Mouse (Mus musculus) hindbrain, embryonic 16.5 days (tissue): ENCODE data around the gene Spint2. TPM values are rescaled to one million over a fixed set of nuclear protein-coding genes. Genes with fewer than 3 reads are reported as not detected.
A peak's percentile ranks its signal among the peaks of the same experiment; 100 is the strongest.

Source experiments
- ATAC-seq: fragments of 200-750 bp; cut with Nextera tagmentation; 2 replicates; pipeline ENCODE4 v1.8.0; 2017; ENCODE audit warnings: moderate TSS enrichment, moderate library complexity
- H3K27ac ChIP-seq: fragments of 300-500 bp; sonication (generic); 2 replicates; pipeline ENCODE4 v1.5.1; 2014; ENCODE audit warnings: low read depth, mild to moderate bottlenecking, control low read depth, low read length, moderate library complexity
- H3K27me3 ChIP-seq: fragments of 300-500 bp; sonication (generic); replicated peaks from 2 replicates; pipeline ENCODE4 v1.6.1; 2014; ENCODE audit warnings: low read length; ENCODE audit not compliant: control insufficient read depth, insufficient read depth
- H3K36me3 ChIP-seq: fragments of 300-500 bp; sonication (generic); 2 replicates; pipeline ENCODE4 v1.6.1; 2014; ENCODE audit warnings: mild to moderate bottlenecking, low read length, moderate library complexity, mixed read lengths; ENCODE audit not compliant: control insufficient read depth, insufficient read depth
- H3K4me1 ChIP-seq: fragments of 300-500 bp; sonication (generic); 2 replicates; pipeline ENCODE4 v1.6.1; 2014; ENCODE audit warnings: low read depth, low read length; ENCODE audit not compliant: control insufficient read depth, insufficient read depth
- H3K4me2 ChIP-seq: fragments of 300-500 bp; sonication (generic); 2 replicates; pipeline ENCODE4 v1.6.1; 2014; ENCODE audit warnings: mild to moderate bottlenecking, low read length, control low read depth, moderate library complexity
- H3K4me3 ChIP-seq: fragments of 300-500 bp; sonication (generic); 2 replicates; pipeline ENCODE4 v1.5.1; 2014; ENCODE audit warnings: mild to moderate bottlenecking, low read length, control low read depth, moderate library complexity
- H3K9ac ChIP-seq: fragments of 300-500 bp; sonication (generic); 2 replicates; pipeline ENCODE4 v1.6.1; 2014; ENCODE audit warnings: low read depth, mild to moderate bottlenecking, control low read depth, low read length, moderate library complexity
- H3K9me3 ChIP-seq: fragments of 300-500 bp; sonication (generic); 2 replicates; pipeline ENCODE4 v1.6.1; 2014; ENCODE audit warnings: mild to moderate bottlenecking, low read length, moderate library complexity; ENCODE audit not compliant: control insufficient read depth
- WGBS: fragments of 180-500 bp; shearing (Covaris S2); extraction: QIAGEN DNeasy Blood & Tissue Kit; methylation state at CpG from one replicate; pipeline ENCODE4 v1.1.7; 2014; 5-methylcytosine and 5-hydroxymethylcytosine counted together
- polyA plus RNA-seq: library from polyadenylated mRNA; unstranded; fragments of >200 nt; fragmentation: Nextera tagmentation; extraction: Ambion mirVana; gene quantifications from 2 replicates; pipeline ENCODE4 v1.2.1, GENCODE M21; 2015

The Spint2 gene
- polyA plus RNA-seq, 1 experiment from 2014 or later: 91.2 TPM

DNA sequence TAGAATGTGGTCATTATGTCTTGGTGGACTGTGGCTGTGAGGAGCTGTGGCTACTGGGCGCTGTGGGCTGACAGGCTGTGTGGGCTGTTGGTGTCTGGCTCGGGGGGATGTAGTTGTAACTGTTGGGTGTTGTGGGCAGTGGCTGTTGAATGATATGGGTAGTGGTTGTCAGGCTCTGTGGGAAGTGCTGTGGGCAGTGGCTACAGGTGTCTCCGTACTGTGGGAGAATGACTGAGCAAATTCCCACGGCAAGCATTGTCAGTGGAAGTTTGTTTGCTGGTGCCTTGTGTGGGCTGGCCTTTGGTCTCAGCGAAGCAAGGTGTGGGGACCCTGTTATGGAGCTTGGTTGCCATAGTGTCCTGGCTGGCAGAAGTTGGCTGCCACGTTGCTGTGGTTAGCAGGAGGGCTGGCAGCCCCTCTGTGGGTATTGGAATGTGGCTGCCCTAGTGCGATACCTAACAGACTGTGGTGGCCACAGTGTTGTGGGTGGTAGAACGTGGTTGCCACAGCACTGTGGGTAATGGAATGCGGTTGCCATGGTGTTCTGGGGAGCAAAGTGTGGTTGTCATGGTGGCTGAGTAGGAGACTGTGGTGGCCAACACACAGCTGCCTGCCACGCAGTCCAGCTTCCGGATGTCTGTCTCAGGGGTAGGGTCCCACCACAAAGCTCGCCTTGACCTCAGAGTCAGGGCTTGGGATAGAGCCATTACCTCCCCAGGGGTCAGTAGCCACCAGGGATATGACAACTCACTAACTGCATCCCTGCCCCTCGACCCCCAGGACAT, 33.3 kb upstream of the Spint2 start:
- 37% methylated on average over 13 of the region's 13 CpGs for WGBS
- H3K4me1 ChIP-seq: peaks cover 76% of the 10 kb centered on the region
- H3K27me3 ChIP-seq: no peaks in the 10 kb centered on the region
- peak overlapping the region; percentile 28 for H3K4me2 ChIP-seq
- H3K4me3 ChIP-seq: no peak overlapping the region
- peak; percentile 35 for ATAC-seq
- peaks cover 7% of the 10 kb centered on the region; the same call in 1 of the 2 replicates for H3K36me3 ChIP-seq
- H3K9ac ChIP-seq: peak overlapping the region; percentile 55; the same call in 1 of the 2 replicates
- no peaks in the 10 kb centered on the region for H3K9me3 ChIP-seq
- peak overlapping the region; percentile 90 for H3K27ac ChIP-seq

DNA sequence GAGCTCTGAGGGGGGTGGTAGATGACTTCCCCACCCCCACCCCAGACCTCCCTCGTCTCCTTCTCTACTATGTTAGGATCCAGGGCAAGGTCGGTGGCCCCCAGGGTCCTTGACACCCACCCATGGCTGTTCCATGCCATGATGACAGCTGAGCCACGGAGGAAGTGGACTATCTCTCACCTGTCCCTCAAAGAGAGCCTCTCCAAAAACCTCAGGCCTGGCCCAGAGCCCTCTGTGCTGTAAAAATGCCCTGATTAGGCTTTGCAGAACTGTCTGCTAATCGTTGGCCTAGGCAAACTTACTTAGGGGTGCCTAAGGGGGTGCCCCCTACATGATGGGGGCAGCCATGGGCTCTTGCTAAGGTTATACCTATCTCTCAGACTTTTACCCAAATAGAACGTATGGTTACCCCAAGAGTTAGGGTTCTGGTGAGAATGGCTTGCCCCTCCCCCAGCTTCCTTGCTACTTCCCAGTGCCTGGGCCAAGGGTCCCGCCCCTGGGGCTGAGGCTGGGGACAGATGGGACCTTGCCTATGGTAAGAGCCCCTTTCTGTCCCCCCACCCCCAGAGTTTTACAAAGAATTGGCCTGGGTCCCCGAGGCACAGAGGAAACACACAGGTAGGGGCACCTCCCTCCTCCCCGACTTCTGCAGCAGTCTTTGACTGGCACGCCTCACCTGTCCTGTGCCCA, 32.0 kb upstream of the Spint2 start:
- no peak overlapping the region for H3K4me3 ChIP-seq
- peak overlapping the region; percentile 39 for H3K9ac ChIP-seq
- WGBS: 45% methylated on average over 9 of the region's 9 CpGs
- H3K4me2 ChIP-seq: peak overlapping the region; percentile 16
- H3K27ac ChIP-seq: peak overlapping the region; percentile 42; the same call in 1 of the 2 replicates
- ATAC-seq: no peak
- H3K36me3 ChIP-seq: peaks cover 7% of the 10 kb centered on the region; the same call in 1 of the 2 replicates
- peaks cover 74% of the 10 kb centered on the region for H3K4me1 ChIP-seq
- H3K27me3 ChIP-seq: no peaks in the 10 kb centered on the region
- no peaks in the 10 kb centered on the region for H3K9me3 ChIP-seq

DNA sequence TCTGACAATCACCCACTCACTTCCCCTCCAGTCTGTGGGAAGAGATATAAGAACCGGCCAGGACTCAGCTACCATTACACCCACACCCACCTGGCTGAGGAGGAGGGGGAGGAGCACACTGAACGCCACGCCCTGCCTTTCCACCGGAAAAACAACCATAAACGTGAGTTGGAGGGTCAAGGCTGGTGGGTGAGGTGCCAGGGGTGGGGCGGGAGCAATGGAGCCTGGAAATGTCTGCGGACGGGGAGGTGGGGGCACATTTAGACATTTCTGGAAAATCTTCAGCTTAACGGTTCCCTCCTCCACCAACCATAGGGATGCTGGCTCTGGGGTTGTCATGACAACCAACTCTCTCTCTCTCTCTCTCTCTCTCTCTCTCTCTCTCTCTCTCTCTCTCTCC, 31.3 kb upstream of the Spint2 start:
- 20% methylated on average over 9 of the region's 9 CpGs for WGBS
- no peak overlapping the region for H3K4me3 ChIP-seq
- H3K4me2 ChIP-seq: peak overlapping the region; percentile 40
- peaks cover 67% of the 10 kb centered on the region for H3K4me1 ChIP-seq
- no peaks in the 10 kb centered on the region for H3K27me3 ChIP-seq
- peaks cover 7% of the 10 kb centered on the region; the same call in 1 of the 2 replicates for H3K36me3 ChIP-seq
- H3K27ac ChIP-seq: peak overlapping the region; percentile 26; the same call in 1 of the 2 replicates
- no peak for ATAC-seq
- H3K9ac ChIP-seq: no peak overlapping the region
- no peaks in the 10 kb centered on the region for H3K9me3 ChIP-seq

DNA sequence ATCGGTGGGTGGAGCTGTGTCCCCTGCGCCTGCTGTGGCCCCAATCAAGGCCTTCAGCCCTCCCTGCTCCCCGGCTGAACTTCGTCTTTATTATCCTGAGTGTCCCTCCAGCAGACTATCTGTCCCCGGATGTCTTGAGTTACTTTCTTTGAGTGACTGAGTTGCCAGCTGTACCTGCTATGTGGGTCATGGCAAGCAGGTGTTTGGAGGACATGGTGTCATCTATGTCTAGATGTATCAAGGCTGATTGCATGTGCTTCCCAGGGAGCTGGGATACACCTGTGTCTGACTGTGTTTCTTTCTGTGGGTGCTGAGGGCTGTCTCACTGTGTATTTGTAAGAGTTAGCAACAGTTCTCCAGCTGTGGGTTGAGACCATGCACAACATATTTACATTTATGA, 28.0 kb upstream of the Spint2 start:
- peak overlapping the region; percentile 73 for H3K4me3 ChIP-seq

DNA sequence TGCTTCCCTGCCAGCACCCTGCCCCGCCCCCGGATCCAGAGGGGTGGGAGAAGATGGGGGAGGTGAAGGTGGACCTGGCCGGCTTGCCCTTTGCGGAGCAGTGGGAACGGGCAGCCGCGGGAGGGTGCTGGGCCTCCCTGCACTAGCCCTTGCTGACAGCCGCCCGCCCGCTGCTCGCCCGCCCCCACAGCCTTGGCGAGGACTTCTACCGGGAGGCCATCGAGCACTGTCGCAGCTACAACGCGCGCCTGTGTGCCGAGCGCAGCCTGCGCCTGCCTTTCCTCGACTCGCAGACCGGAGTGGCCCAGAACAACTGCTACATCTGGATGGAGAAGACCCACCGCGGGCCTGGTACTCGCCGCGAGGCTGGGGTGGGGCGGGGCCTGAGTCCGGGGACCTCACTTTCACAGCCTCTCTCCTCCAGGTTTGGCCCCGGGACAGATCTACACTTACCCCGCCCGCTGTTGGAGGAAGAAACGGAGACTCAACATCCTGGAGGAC, 27.6 kb upstream of the Spint2 start:
- Histone ChIP-seq H3K4me2 (peak overlapping the region; percentile 83), H3K4me3 (peak overlapping the region; percentile 73), H3K9ac (peak overlapping the region; percentile 81), H3K36me3 (peaks cover 7% of the 10 kb centered on the region; the same call in 1 of the 2 replicates), H3K27ac (peak overlapping the region; percentile 52; the same call in 1 of the 2 replicates), H3K4me1 (peaks cover 51% of the 10 kb centered on the region), H3K9me3 (no peaks in the 10 kb centered on the region), H3K27me3 (no peaks in the 10 kb centered on the region)
- WGBS: 1% methylated on average over 36 of the region's 36 CpGs
- ATAC-seq: no peak

More for the DNA sequence above, 28.0 kb upstream of the Spint2 start:
- Histone ChIP-seq H3K36me3 (peaks cover 7% of the 10 kb centered on the region; the same call in 1 of the 2 replicates), H3K9ac (peak overlapping the region; percentile 81), H3K4me2 (peak overlapping the region; percentile 83), H3K27ac (no peak overlapping the region), H3K4me1 (peaks cover 55% of the 10 kb centered on the region), H3K9me3 (no peaks in the 10 kb centered on the region), H3K27me3 (no peaks in the 10 kb centered on the region)
- WGBS: 6% methylated on average over 5 of the region's 5 CpGs
- ATAC-seq: no peak

DNA sequence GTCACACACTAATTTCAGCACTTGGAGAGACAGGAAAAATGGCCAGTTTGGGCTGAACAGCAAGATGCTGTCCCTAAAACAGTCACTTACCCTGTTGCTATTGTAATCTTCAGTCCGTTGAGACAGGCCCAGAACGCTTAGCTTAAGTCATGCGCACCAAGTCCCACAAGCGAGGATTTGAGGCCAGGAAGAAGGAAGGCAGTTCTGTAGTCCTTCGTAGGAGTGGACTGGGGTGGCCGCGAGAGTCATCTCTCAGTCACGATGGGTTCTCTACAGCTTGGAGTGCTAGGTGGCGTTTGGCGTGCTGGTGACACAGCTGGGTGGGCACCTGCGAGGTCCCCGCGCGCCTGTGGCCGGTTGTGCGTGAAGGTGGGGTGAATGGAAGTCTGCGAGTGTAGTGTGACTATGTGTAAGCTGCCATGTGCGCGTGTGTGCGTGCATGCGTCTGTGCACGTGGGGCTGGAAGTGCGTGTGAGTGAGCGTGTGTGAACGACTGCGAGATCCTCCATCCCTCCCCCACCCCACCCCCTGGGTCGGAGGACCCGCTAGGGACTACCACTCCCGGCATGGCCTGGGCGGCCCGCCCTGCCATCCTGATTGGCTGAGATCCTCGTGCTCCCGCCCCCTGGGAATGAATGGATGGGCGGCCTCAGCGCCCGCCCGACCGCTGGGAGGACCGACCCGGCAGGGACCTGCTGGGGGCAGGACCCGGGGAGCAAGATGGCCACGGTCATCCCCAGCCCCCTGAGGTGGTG, 25.8 kb upstream of the Spint2 start:
- peak overlapping the region; percentile 73 for H3K4me3 ChIP-seq
- ATAC-seq: peak; percentile 78
- peaks cover 7% of the 10 kb centered on the region; the same call in 1 of the 2 replicates for H3K36me3 ChIP-seq
- WGBS: under 1% methylated on average over 39 of the region's 42 CpGs
- peak overlapping the region; percentile 83 for H3K4me2 ChIP-seq
- no peaks in the 10 kb centered on the region for H3K9me3 ChIP-seq
- no peaks in the 10 kb centered on the region for H3K27me3 ChIP-seq
- peak overlapping the region; percentile 81 for H3K9ac ChIP-seq
- H3K4me1 ChIP-seq: peaks cover 34% of the 10 kb centered on the region
- peak overlapping the region; percentile 71 for H3K27ac ChIP-seq

DNA sequence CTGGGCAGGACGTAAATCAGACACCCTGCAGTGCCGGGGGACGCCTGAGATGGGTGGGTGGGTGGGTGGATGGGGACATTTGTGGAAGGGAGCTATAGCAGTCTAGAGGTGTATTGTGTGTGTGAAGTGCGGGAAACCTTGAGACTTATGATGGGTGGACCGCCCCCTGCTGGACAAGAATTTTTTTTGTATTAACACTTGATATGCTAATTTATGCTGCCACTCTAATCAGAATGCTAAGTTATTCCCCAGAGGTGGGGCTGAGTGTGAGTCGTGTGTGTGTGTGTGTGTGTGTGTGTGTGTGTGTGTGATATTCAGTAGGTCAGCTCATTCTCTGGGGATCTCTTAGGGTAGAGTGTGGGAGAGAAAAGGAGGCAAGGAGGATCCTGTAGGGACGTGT, 24.9 kb upstream of the Spint2 start:
- H3K9ac ChIP-seq: no peak overlapping the region
- H3K27me3 ChIP-seq: no peaks in the 10 kb centered on the region
- peak overlapping the region; percentile 73 for H3K4me3 ChIP-seq
- H3K4me1 ChIP-seq: peaks cover 32% of the 10 kb centered on the region
- H3K27ac ChIP-seq: no peak overlapping the region; the same call in none of the 2 replicates
- ATAC-seq: no peak
- H3K4me2 ChIP-seq: peak overlapping the region; percentile 83
- WGBS: 24% methylated on average over 7 of the region's 7 CpGs
- peaks cover 4% of the 10 kb centered on the region; the same call in 1 of the 2 replicates for H3K36me3 ChIP-seq
- H3K9me3 ChIP-seq: no peaks in the 10 kb centered on the region

DNA sequence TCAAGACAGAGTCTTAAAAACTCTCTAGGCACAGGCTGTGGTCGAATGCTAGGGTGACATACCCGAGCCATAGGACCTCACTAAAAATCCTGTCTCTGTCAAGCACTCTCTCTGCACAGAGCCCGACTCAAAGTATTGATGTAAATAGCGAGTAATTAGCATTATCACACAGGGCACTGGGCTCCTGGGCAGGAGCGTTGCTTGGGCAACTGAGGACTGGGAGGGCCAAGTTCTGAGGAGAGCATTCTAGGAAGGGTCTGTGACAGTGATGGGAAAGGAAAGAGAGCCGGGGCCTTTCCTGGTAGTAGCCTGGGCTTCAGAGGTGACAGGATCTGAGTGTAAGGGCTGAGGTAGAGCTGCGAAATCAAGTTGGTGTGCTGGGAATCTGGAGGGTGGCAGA, 24.4 kb upstream of the Spint2 start:
- Histone ChIP-seq H3K9ac (peak overlapping the region; percentile 24; the same call in 1 of the 2 replicates), H3K9me3 (no peaks in the 10 kb centered on the region), H3K36me3 (no peaks in the 10 kb centered on the region), H3K4me2 (peak overlapping the region; percentile 83), H3K4me1 (peaks cover 32% of the 10 kb centered on the region), H3K4me3 (peak overlapping the region; percentile 75), H3K27me3 (no peaks in the 10 kb centered on the region), H3K27ac (peak overlapping the region; percentile 79)
- 23% methylated on average over 7 of the region's 7 CpGs for WGBS
- ATAC-seq: no peak
